Mouse (Mus musculus) neural tube, embryonic 12.5 days (tissue): Measurements from ENCODE around the gene Kcnab2. TPM values are rescaled to one million over a fixed set of nuclear protein-coding genes. Genes with fewer than 3 reads are reported as not detected.
A peak's percentile ranks its signal among the peaks of the same experiment; 100 is the strongest.

Source experiments
- ATAC-seq: fragments of 200-750 bp; cut with Nextera tagmentation; 2 replicates; pipeline ENCODE4 v1.8.0; 2017; ENCODE audit warnings: low read depth, mild to moderate bottlenecking, moderate TSS enrichment, moderate library complexity; ENCODE audit not compliant: low FRiP score
- H3K27ac ChIP-seq: fragments of 300-500 bp; sonication (generic); 2 replicates; pipeline ENCODE4 v1.5.1; 2016
- H3K27me3 ChIP-seq: fragments of 300-500 bp; sonication (generic); replicated peaks from 2 replicates; pipeline ENCODE4 v1.6.1; 2016; ENCODE audit warnings: mild to moderate bottlenecking
- H3K36me3 ChIP-seq: fragments of 300-500 bp; sonication (generic); 2 replicates; pipeline ENCODE4 v1.6.1; 2016; ENCODE audit warnings: mild to moderate bottlenecking
- H3K4me1 ChIP-seq: fragments of 300-500 bp; sonication (generic); 2 replicates; pipeline ENCODE4 v1.6.1; 2016
- H3K4me2 ChIP-seq: fragments of 300-500 bp; sonication (generic); replicated peaks from 2 replicates; pipeline ENCODE4 v1.6.1; 2016; ENCODE audit warnings: mild to moderate bottlenecking
- H3K4me3 ChIP-seq: fragments of 300-500 bp; sonication (generic); 2 replicates; pipeline ENCODE4 v1.5.1; 2016
- H3K9ac ChIP-seq: fragments of 300-500 bp; sonication (generic); 2 replicates; pipeline ENCODE4 v1.6.1; 2016; ENCODE audit warnings: mild to moderate bottlenecking
- H3K9me3 ChIP-seq: fragments of 300-500 bp; sonication (generic); 2 replicates; pipeline ENCODE4 v1.6.1; 2016; ENCODE audit warnings: mild to moderate bottlenecking
- WGBS: fragments of 180-500 bp; shearing (Covaris S2); methylation state at CpG from one replicate; pipeline ENCODE4 v1.1.7; 2016; 5-methylcytosine and 5-hydroxymethylcytosine counted together
- polyA plus RNA-seq: library from polyadenylated mRNA; unstranded; fragments of >200 nt; fragmentation: Nextera tagmentation; extraction: Ambion mirVana; gene quantifications from 2 replicates; pipeline ENCODE4 v1.2.1, GENCODE M21; 2016

Gene Kcnab2
- polyA plus RNA-seq, 1 experiment from 2014 or later = 21.6 TPM

DNA sequence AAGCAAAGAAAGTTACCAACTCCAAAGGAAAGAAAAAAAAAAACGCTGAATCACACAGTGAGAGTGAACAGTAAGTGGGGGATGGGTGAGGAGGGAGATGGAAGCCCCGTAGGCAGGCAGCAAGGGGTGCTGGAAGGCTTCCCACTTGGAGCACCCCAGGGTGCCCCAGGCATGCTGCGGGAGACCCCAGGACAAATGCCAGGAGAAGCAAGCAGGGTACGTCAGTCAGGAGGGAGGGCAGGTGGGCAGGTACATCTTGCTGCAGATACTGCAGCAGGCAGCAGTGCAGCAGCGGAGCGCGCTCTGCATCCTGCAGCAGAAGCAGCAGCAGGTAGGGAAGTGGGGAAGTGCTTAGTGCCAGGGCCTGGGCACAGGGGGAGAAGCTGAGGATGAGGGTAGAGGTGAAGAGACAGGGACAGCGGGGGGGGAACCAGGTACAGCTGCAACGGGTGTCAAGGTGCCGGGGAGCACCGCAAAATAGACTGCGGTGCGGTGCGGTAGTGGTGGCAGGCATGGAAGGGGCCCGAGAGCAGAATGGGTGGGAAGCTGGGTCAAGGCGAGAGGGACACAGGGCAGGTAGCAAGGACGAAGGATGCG lies 1.1 kb downstream of the Kcnab2 start, which contains the start of gene Nphp4:
Nphp4 (plus strand) TSS at position 280 of the 597 bp plus-strand sequence.
- Histone ChIP-seq H3K9me3 (peaks cover 9% of the 10 kb centered on the region; the same call in 1 of the 2 replicates), H3K4me2 (peak within 1 kb of the TSS; percentile 90), H3K4me1 (peaks cover 25% of the 10 kb centered on the region), H3K27ac (no peak within 1 kb of the TSS), H3K36me3 (no peaks in the 10 kb centered on the region; the same call in 1 of the 2 replicates), H3K4me3 (peak within 1 kb of the TSS; percentile 71), H3K27me3 (peaks cover 16% of the 10 kb centered on the region), H3K9ac (peak within 1 kb of the TSS; percentile 83)
- ATAC-seq = no peak; the same call in 1 of the 2 replicates
- 4% methylated on average over 18 of the region's 18 CpGs for WGBS

DNA sequence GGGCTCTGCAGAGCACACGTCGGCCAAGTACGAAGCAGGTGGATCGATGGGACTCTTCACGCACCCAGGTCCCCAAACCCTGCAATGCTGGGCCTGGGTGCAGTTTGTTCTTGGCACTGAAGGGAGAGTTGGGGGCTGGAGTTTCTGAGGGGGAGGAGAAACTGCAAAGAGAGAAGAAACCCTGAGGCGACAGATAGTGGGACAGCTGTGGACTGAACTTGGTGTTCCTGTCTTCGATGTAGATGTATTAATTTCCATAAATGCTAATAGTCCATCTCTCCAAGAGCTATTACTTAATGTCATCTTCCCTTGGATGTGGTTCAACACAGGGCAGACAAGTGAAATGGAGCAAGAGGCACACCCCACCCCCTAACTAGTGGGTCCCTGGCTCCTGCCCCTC lies 1.7 kb downstream of the Kcnab2 start:
- Histone ChIP-seq H3K4me1 (peaks cover 25% of the 10 kb centered on the region), H3K9me3 (peaks cover 12% of the 10 kb centered on the region; the same call in 1 of the 2 replicates), H3K4me2 (peak overlapping the region; percentile 90), H3K27me3 (peaks cover 16% of the 10 kb centered on the region), H3K4me3 (no peak overlapping the region), H3K27ac (no peak overlapping the region), H3K36me3 (no peaks in the 10 kb centered on the region; the same call in 1 of the 2 replicates), H3K9ac (no peak overlapping the region)
- no peak for ATAC-seq
- WGBS = 85% methylated on average over 7 of the region's 7 CpGs

DNA sequence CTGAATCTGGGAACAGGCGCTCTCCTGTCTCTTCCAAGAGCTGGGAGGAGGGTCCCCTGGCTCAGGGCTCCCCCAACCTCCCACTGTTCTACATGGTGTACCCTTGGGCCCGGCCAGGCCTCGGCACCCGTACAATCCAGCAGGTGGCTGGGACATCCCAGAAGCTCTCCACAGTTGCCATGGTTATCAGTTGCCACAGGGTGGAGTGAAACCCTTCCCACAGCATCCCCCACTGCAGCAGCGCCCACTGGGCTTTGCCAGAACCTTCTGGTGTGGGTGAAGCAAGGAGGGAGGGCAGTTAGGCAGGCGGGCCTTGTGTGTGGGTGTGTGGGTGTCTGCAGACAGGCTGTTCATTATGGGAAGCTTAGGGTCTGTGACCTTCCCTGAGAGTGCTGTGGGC lies 9.7 kb downstream of the Kcnab2 start:
- Histone ChIP-seq H3K9me3 (peaks cover 12% of the 10 kb centered on the region; the same call in 1 of the 2 replicates), H3K4me1 (peaks cover 18% of the 10 kb centered on the region), H3K27ac (no peak overlapping the region), H3K27me3 (no peaks in the 10 kb centered on the region), H3K36me3 (no peaks in the 10 kb centered on the region; the same call in 1 of the 2 replicates), H3K4me3 (no peak overlapping the region), H3K4me2 (no peak overlapping the region), H3K9ac (no peak overlapping the region)
- no peak for ATAC-seq
- 87% methylated on average over 6 of the region's 6 CpGs for WGBS

DNA sequence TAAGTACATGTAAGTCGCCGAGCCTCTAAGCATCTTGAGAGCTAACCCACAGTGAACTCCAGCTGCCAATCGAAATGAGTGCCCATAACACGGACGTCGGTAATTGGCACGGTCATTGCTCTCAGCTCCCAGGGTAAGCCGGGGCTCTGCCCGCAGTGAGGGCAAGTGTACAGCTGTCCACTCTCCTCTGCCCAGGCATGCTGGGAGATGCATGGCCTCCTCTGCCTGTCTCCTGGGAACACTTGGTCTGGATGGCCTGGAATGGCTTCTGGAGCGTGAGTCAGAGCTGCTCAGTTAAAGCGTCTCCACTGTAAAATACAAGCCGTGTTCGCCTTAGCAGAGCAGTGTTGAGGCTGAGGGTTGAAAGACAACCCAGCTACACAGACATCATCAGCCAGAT lies 11.1 kb downstream of the Kcnab2 start:
- no peak overlapping the region for H3K27ac ChIP-seq
- no peaks in the 10 kb centered on the region for H3K27me3 ChIP-seq
- peaks cover 18% of the 10 kb centered on the region for H3K4me1 ChIP-seq
- 82% methylated on average over 13 of the region's 13 CpGs for WGBS
- no peak overlapping the region for H3K4me2 ChIP-seq
- no peak overlapping the region for H3K9ac ChIP-seq
- H3K36me3 ChIP-seq = no peaks in the 10 kb centered on the region
- peaks cover 4% of the 10 kb centered on the region; the same call in 1 of the 2 replicates for H3K9me3 ChIP-seq
- no peak overlapping the region for H3K4me3 ChIP-seq
- ATAC-seq = no peak

DNA sequence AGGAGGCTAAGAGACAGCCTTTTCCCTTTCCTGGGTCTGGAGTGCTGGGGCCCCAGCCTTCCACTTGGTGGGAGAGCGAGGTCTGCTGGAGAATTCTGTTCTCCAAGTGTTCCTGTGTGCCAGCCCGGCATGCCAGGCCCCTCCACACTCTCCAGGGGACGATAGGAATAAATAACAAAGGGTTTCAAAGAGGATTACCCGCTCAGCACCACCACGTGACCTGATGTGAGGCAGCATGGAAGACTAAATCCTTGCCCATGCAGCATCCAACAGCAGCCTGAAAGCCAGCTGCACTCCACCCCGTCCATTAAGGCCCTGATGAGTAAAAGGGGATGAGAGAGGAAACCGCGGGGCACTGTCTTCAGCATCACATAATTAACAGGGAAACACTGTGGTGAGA lies 12.6 kb downstream of the Kcnab2 start:
- H3K9me3 ChIP-seq = no peaks in the 10 kb centered on the region
- peak; percentile 57 for ATAC-seq
- WGBS = 34% methylated on average over 8 of the region's 8 CpGs
- no peak overlapping the region for H3K4me2 ChIP-seq
- H3K4me1 ChIP-seq = peaks cover 18% of the 10 kb centered on the region
- no peak overlapping the region for H3K27ac ChIP-seq
- no peaks in the 10 kb centered on the region for H3K27me3 ChIP-seq
- H3K36me3 ChIP-seq = no peaks in the 10 kb centered on the region
- H3K9ac ChIP-seq = no peak overlapping the region
- no peak overlapping the region for H3K4me3 ChIP-seq

DNA sequence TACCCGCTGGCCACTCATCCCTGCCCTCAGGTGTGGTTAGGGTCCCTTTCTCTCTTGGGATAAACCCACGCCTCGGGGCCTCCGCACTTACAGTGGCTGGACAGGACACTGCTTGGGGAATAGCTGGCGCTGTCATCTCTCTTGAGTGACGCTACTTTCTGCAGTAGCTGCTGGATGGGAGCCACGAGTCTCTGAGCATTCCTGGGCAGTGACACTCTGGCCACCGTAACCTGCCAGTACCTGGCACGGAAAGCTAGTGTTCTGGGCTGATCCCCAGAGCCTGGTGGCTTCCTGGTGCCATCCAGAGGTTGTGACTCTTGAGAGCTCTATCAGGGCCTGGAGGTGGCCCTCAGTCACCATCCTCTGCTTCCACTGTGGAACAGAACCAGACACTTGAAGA lies 14.5 kb downstream of the Kcnab2 start:
- WGBS = 88% methylated on average over 9 of the region's 9 CpGs
- Histone ChIP-seq H3K27ac (no peak overlapping the region), H3K4me3 (no peak overlapping the region), H3K4me2 (no peak overlapping the region), H3K4me1 (peaks cover 18% of the 10 kb centered on the region), H3K9me3 (no peaks in the 10 kb centered on the region), H3K9ac (no peak overlapping the region), H3K27me3 (no peaks in the 10 kb centered on the region), H3K36me3 (no peaks in the 10 kb centered on the region)
- ATAC-seq = no peak

DNA sequence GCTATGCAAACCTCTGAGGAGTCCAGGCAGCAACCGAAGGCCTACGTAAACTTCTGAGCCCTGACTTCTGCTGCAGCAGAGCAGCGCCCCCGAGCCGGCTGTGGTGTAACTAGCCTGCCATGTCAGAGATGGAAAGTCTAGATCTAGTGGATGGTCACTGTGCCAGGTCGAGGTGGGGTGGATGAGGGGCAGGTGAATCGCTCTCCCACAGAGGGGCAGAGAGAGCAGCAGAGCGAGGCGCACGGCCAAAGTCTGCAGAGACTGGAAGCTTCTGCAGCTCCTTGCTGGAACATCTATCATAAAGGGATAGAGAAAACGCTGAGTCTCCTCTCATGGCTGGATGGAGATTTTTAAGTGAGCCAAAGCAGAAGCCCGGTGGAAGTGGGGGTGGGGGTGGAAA lies 15.2 kb downstream of the Kcnab2 start:
- no peaks in the 10 kb centered on the region for H3K9me3 ChIP-seq
- no peak overlapping the region for H3K27ac ChIP-seq
- no peak for ATAC-seq
- peaks cover 18% of the 10 kb centered on the region for H3K4me1 ChIP-seq
- H3K4me3 ChIP-seq = no peak overlapping the region
- H3K36me3 ChIP-seq = no peaks in the 10 kb centered on the region
- 85% methylated on average over 12 of the region's 12 CpGs for WGBS
- H3K4me2 ChIP-seq = no peak overlapping the region
- H3K27me3 ChIP-seq = no peaks in the 10 kb centered on the region
- no peak overlapping the region for H3K9ac ChIP-seq

DNA sequence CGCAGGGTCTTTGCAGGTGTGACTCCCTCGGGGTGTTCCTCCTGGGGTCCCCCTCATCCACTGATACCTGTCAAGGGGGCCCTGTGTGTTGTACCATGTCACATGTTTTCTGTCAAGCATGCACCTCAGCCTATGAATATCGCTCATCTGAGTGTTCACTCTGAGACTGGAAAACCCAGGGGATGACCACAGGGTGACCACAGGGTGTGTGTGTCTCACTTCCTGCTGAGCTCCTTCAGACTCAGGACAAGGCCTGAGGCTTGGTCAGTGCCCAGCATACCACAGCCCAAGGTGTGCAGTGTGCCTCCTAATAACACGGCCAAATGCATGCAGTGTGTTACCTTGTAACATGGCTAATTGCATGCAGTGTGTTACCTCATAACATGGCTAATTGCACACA lies 20.0 kb downstream of the Kcnab2 start:
- H3K27me3 ChIP-seq = no peaks in the 10 kb centered on the region
- WGBS = 93% methylated on average over 4 of the region's 4 CpGs
- no peak for ATAC-seq
- no peak overlapping the region for H3K27ac ChIP-seq
- H3K36me3 ChIP-seq = no peaks in the 10 kb centered on the region
- H3K9me3 ChIP-seq = no peaks in the 10 kb centered on the region
- H3K4me3 ChIP-seq = no peak overlapping the region
- no peak overlapping the region for H3K4me2 ChIP-seq
- peaks cover 8% of the 10 kb centered on the region; the same call in 1 of the 2 replicates for H3K4me1 ChIP-seq
- no peak overlapping the region for H3K9ac ChIP-seq

DNA sequence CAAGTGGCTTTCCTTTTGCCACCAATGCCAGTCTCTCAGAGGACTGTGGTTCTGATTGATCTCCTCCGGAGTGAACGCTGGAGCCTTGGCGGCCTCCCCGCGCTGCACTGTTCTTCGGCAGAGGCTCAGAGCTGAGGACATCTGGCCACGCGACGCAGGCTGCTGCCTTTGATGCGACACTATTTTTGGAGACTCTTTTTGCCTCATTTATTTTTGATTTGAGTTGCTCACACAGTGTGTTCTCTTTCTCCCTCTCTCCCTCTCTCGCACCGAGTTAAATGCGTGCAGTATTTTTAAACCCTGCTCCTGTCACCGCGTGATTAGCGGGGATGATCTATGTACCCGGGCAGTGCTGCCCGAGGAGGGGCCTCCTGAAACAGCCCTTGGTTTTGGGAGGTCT lies 21.1 kb downstream of the Kcnab2 start:
- ATAC-seq = no peak
- H3K4me1 ChIP-seq = peaks cover 8% of the 10 kb centered on the region; the same call in 1 of the 2 replicates
- WGBS = 65% methylated on average over 18 of the region's 18 CpGs
- no peak overlapping the region for H3K27ac ChIP-seq
- no peak overlapping the region for H3K4me2 ChIP-seq
- no peaks in the 10 kb centered on the region for H3K36me3 ChIP-seq
- H3K9ac ChIP-seq = no peak overlapping the region
- no peaks in the 10 kb centered on the region for H3K27me3 ChIP-seq
- H3K4me3 ChIP-seq = no peak overlapping the region
- H3K9me3 ChIP-seq = no peaks in the 10 kb centered on the region

DNA sequence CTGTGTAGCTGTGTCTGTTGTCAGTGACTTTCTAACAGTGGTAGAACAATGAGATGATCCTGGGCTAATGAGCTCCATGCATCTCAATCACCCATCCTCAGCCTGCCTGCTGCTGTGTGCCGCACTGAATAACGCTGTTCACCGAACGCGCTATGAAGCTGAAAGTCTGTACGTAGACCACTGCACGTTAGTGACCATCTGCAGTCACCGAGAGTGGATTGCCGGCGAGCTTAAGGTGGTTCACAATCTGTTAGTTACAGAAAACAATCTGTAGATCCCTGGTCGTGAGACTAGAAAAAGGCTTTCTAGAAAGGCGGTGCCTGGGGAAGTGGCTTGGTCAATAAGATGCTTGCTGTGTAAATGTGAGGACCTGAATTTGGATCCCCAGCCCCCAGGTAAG lies 23.5 kb downstream of the Kcnab2 start:
- H3K27ac ChIP-seq = no peak overlapping the region
- H3K4me1 ChIP-seq = peaks cover 8% of the 10 kb centered on the region; the same call in 1 of the 2 replicates
- H3K27me3 ChIP-seq = no peaks in the 10 kb centered on the region
- no peaks in the 10 kb centered on the region for H3K36me3 ChIP-seq
- H3K9ac ChIP-seq = no peak overlapping the region
- no peak for ATAC-seq
- WGBS = 79% methylated on average over 12 of the region's 12 CpGs
- no peak overlapping the region for H3K4me2 ChIP-seq
- H3K4me3 ChIP-seq = no peak overlapping the region
- no peaks in the 10 kb centered on the region for H3K9me3 ChIP-seq

DNA sequence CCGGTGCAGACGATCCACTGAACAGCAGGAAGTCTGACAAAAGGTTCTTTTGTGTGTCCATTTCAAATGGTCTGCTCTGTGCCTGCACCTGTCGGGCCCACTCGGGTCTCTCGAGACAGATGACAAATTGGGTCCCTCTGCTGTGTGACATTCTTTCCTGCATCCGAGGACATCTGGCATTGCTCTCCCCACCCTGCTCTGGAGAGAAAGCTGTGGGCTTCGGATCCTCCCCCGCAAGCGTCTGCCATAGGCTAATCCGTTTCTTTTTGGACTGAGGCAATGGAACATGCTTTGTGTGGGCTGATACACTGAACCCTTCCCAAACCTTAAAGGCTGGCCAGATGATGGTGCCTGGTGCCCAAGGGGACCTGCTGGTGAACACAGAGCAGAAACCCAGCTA lies 24.6 kb downstream of the Kcnab2 start:
- peak; percentile 26; the same call in 1 of the 2 replicates for ATAC-seq
- H3K27me3 ChIP-seq = no peaks in the 10 kb centered on the region

DNA sequence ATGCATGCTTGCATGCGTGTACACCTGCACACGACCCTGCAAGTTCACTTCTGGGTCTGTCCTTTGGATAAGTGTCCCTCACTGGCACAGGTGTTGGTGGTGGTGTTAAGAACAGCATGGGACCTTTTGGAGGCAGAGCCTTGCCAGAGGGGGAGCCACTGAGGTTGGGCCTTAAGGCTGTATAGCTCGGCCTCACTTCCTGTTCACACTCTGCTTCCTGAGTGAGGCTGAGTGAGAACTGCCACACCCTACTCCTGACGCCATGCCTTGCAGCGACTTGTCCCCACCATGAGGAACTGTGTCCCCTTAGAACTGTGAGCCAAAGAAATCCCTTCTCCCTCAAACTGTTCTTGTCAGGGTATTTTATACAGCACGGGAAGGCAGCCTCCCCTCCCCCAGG lies 26.3 kb downstream of the Kcnab2 start:
- H3K4me3 ChIP-seq = no peak overlapping the region
- no peak overlapping the region for H3K4me2 ChIP-seq
- no peak for ATAC-seq
- no peak overlapping the region for H3K27ac ChIP-seq
- H3K27me3 ChIP-seq = no peaks in the 10 kb centered on the region
- no peaks in the 10 kb centered on the region for H3K36me3 ChIP-seq
- no peak overlapping the region for H3K9ac ChIP-seq
- H3K9me3 ChIP-seq = no peaks in the 10 kb centered on the region
- H3K4me1 ChIP-seq = peaks cover 8% of the 10 kb centered on the region; the same call in 1 of the 2 replicates
- WGBS = 85% methylated on average over 6 of the region's 6 CpGs

More for the DNA sequence above, 24.6 kb downstream of the Kcnab2 start:
- no peak overlapping the region for H3K4me2 ChIP-seq
- no peak overlapping the region for H3K27ac ChIP-seq
- H3K4me1 ChIP-seq = peaks cover 8% of the 10 kb centered on the region; the same call in 1 of the 2 replicates
- H3K9me3 ChIP-seq = no peaks in the 10 kb centered on the region
- no peaks in the 10 kb centered on the region for H3K36me3 ChIP-seq
- WGBS = 23% methylated on average over 10 of the region's 10 CpGs
- no peak overlapping the region for H3K9ac ChIP-seq
- no peak overlapping the region for H3K4me3 ChIP-seq

DNA sequence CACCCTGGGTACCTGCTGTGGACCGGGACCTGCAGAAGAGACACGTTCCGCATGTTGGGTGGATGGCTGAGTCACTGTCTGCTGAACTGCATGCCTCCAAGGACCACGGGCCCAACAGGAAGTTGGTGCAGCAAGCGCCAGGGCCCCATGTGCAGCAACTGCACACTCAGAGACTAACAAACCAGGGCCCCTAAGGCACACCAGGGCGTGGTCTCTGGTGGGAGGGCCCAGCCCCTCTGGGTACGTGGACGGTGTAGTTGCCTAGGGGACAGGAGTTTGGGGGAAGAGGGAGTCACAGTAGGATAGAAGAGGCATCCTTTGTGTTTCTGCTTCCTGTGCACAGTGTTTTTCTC lies 29.0 kb downstream of the Kcnab2 start:
- Histone ChIP-seq H3K36me3 (no peaks in the 10 kb centered on the region), H3K4me3 (no peak overlapping the region), H3K4me2 (no peak overlapping the region), H3K27me3 (no peaks in the 10 kb centered on the region), H3K27ac (no peak overlapping the region), H3K4me1 (peaks cover 4% of the 10 kb centered on the region; the same call in 1 of the 2 replicates), H3K9ac (no peak overlapping the region), H3K9me3 (no peaks in the 10 kb centered on the region)
- ATAC-seq = no peak
- 69% methylated on average over 8 of the region's 8 CpGs for WGBS
